Mouse (Mus musculus): ENCODE data around the gene Cped1. TPM values are rescaled to one million over a fixed set of nuclear protein-coding genes. Genes with fewer than 3 reads are reported as not detected.
A peak's percentile ranks its signal among the peaks of the same experiment; 100 is the strongest.

Gene Cped1
- total RNA-seq, 2 experiments from 2014 or later, result 20.8 to 26.4 TPM

DNA sequence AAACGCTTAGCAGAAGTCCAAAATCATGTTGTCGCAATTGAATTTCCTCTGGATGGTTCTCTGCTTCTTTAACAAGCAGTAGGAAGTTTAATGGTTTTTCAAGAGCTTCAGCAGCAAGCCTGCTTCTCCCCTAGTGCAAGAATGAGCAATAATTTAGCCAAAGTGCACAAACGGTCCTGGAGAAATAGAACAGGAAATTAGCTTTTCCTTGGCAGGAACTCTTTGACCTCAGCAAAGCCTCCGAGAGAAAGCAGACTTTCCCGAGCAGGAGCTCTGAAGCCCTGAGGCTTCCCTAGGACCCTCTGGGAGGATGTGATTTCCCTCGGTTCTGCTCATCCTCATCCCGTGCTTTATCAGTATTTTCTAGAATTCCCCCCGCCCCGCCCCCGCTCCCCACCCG lies 13.3 kb downstream of the Cped1 start:
- DNase-seq (ENCODE audit: low spot score), result no peak

DNA sequence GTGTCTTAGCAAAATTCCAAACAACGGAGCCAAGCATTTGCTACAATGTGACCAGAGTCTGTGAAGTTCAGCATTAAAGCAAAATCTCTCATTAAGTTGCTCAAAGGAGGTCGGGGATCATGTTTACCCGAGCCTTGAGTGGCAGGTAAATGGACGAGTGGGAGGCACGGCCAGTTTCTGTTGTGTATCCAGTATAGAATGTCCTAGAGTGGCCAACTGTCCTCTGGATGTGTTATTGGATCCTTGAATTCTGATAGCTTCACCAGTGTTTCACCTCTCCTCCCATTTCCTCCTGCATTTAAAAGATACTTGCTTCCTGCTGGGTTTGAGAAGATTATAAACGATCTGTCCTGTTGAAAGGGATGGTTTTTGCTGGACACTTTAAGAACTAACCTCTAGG lies 14.4 kb downstream of the Cped1 start:
- DNase-seq (ENCODE audit: low spot score), result peak; percentile 66

DNA sequence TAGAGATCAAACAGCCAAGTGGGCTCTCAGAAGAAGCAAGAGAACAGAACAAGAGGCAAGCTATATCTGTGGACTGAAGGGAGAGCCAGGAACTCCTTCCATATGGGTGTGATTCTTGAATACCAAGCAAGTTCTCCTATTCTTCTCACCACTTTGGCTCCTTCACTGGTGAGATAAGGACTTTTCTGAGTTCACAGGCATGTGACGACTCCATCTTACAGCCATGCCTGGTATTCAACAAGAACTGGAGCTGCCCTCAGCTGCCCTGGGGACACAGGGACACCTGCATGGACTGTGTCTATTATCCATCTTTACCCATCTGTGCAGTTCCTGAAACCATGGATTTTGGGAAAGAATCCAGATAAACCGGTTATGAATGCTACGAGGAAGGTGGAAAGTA lies 15.2 kb downstream of the Cped1 start:
- no peak for DNase-seq (ENCODE audit: low spot score)

DNA sequence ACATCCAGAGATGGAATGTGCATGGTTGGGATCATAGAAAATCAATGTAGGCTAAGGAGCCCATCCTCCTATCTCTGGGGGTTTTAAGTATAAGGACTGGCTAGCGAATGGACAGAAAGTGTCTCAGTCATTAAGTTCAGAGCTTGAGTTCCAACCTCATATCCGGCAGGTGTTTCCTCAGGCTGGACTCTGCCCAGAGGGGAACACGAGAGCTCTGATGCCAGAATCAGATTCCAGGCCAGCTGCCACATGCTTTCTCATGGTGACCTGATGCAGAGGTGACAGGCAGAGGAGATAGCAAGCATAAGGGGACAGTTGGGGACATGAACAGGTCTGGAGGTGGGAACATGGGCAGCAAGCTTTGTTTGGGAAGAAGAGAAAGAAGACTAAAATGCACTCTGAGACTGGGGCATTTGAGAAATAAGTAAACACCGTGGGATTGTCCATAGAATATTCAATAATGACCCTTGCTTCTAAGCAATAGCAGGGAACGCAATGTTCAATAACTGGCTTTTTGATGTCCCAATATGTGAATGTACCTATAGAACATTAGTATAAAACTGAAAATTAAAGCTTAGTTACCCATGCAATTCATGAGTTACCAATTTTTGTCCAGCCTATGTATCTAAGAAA lies 15.7 kb downstream of the Cped1 start:
- peak; percentile 90 for DNase-seq (ENCODE audit: low spot score)

DNA sequence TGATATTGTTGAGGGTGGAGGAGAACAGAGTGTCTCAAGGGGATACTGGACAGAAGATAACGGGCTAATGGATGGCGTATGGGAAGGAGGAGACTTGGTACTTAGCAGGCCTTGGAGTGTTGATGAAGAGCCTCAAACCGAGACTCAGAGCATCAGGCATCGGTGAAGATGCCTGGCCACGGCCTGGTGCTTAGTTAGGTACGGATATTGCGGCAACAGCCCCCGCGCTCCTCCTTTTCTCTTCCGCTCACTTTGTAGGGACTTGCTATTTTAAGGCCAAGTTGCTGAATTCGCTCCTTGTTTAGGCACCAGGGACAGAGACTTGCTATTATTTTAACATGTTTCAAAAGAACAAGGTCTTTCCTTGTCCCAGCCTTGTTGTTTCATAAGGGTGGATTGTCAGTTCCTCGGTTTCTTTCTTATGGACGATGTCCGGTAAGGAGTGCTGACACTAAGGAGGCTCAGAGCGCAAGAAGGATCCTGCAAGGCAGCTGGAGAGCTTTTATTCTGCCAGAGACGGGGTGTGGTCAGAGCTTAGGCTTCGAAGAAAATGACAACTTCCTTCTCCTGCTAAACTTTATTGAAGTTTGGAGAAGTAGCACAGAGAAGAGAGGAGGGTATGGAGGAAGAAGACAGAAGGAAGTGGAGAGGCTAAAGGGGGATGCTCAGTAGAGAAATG lies 16.9 kb downstream of the Cped1 start:
- no peak for DNase-seq (ENCODE audit: low spot score)

DNA sequence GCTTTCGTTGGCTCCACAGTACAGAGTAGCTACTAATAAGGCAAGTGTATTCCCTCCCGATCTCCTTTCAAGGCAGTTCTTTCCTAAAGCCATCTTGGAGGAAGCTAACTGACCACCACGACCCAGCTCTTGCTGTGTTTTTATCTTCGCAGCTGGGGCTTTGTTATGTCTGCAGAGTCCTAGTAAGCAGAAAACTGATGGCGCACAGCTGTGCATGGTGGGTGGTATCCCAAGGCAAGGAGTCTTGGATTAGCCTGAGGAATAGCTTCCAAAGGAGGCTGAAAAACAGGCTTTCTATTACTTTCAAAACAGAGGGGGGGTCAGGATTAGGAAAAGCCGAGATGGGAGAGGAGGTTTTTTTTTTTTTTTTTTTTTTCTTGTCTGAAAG lies 17.5 kb downstream of the Cped1 start:
- no peak for DNase-seq (ENCODE audit: low spot score)

DNA sequence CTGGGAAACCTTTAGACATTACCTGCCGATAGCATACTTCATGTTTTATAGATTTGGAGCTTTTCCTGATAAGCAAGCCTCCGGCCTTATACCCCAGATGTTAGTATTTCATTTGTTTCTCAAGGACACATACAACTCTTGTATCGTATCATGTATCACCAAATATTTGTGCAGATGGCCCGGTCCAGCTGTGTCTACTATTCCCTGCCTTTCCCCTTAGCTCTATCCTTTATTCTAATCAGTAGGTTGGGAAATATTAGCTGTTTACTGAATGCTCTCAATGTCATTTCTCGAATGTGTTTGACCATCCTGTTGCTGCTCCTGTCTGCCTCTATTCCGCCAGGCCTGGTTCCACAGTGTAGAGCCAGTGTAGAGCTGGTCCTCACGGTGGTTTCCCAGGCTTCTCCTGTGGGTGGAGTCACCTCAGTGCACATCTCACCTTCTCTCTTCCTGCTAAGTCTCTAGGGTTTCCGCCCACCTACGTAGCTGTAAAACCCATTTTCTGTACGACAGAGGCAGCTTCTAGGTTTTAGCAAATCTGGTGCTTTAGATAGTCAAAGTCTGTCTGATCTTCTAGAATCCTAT lies 18.3 kb downstream of the Cped1 start:
- no peak for DNase-seq (ENCODE audit: low spot score)

DNA sequence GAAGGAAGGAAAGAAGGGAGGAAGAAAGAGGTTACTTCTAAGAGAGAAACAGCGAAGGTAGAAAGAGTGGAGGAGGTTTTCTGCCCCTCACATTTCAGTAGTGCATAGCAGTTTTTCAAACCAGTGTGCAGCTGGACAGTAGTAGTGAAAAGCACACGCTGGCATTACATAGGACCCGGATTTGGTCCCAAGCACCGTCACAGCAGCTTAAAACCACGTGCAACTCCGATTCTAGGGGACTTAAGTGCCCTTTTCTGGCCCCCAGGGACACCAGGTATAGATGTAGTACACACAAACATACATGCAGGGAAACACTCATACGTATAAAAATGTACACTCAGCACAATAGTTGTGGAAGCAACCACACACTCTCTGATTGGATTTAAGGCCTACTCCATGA lies 22.6 kb downstream of the Cped1 start:
- no peak for DNase-seq (ENCODE audit: low spot score)

DNA sequence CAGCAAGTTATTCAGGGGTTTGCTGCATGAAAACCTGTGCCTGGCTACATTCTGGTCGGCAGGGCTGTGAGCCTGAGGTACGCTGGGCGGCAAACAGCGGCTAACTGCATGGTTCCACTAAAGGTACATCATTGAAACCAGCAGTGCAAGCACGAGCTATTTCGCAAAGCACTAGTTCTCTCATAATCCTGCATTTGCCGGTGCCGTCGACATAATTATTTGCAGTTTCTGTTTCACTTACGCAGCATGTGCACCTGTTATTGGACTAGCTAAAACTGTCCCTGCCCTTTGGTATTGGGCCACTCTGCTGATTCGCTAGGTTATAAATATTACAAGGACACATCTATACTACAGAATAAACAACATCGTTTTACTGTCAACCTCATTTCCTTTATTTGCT lies 24.5 kb downstream of the Cped1 start:
- DNase-seq (ENCODE audit: low spot score), result peak; percentile 66

DNA sequence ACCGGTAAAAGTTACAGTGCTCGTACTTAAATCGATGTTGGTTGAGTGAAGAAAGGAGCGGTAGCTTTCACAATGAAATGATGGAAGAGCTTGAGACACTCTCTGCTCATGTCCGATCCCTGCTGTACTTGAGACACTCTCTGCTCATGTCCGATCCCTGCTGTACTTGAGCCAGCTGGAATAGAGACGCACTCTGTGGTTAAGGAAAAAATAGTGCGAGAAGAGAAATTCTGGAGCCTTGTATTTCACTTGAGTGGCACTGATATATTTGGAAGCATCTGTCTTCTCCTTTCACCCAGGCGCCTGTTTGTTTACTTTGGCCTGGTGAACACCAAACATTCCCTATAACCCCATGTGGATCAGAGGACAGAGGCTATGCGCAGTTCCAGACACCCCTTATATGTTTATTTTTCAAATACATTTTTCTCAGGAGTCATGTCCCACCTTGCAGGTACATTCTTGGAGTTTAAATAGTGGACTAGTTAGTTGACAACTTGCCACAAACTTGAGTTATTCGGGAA lies 25.1 kb downstream of the Cped1 start:
- peak; percentile 79 for DNase-seq (ENCODE audit: low spot score)

DNA sequence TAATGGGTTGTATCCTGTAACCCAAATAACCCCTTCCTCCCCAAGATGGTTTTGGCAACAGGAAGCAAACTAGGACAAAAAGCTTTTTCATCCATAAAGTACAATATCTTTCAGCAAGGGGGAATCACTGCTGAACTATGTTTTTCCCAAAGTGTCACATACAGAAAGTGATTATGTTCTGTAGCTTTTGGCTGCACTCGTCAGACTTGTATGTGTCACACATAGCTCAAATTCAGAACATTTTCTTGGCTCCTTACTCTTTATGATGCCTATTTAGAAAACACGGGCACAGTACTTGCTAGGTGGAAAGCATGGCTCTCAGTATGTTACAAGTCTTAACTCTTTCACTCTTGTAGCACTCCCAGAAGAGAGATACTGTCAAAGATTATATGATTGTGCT lies 25.8 kb downstream of the Cped1 start:
- DNase-seq (ENCODE audit: low spot score), result no peak

DNA sequence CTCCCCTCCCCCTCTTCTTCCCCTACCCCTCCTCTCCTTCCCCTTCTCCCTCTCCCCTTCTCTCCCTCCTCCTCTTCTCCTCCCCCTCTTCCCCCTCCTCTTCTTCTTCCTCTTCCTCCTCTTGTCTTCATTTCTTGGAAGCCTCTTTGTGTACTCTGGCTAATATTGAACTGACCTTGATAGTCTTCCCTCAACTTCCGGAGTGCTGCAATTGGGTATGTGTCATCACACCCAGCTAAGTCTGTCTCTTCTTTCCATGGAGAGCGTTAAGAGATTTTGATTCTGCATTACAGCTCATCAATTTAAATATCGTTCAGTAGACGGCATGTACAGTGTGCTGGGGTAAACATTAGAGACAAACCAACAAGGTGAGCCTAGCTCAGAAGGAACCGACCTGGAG lies 26.4 kb downstream of the Cped1 start:
- no peak for DNase-seq (ENCODE audit: low spot score)

DNA sequence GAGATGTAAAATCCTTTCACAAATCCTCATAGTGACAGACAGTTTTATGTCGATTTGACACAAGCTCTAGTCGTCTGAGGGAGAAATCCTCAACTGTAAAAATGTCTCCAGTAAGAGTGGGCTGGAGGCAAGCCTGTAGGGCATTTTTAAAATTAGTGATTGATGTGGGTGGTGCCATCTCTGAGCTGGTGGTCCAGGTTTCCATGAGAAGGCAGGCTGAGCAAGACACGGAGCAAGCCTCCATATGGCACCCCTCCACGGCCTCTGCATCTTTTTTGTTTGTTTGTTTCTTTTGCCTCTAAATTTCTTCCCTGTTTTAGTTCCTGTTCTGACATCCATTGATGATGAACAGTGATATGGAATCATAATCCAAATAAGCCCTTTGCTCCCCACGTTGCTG lies 26.8 kb downstream of the Cped1 start:
- DNase-seq (ENCODE audit: low spot score), result no peak

DNA sequence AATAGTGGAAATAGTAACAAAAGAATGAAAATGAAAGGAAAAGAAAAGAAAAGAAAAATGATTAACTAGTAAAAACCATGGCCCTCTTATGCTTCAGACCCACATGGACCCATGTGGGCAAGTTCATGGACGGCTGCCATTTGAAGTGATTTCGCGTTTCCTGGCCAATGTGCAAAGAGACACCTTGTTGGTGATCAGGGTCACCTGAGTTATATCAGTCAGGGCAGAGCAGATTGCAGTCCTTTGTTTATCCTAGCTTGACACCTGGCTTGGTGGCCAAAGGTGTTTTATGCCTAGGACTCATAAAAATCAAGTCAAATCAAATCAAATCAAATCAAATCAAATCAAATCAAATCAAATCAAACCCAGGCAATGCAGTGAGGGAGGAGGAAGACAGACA lies 27.7 kb downstream of the Cped1 start:
- DNase-seq (ENCODE audit: low spot score), result no peak

DNA sequence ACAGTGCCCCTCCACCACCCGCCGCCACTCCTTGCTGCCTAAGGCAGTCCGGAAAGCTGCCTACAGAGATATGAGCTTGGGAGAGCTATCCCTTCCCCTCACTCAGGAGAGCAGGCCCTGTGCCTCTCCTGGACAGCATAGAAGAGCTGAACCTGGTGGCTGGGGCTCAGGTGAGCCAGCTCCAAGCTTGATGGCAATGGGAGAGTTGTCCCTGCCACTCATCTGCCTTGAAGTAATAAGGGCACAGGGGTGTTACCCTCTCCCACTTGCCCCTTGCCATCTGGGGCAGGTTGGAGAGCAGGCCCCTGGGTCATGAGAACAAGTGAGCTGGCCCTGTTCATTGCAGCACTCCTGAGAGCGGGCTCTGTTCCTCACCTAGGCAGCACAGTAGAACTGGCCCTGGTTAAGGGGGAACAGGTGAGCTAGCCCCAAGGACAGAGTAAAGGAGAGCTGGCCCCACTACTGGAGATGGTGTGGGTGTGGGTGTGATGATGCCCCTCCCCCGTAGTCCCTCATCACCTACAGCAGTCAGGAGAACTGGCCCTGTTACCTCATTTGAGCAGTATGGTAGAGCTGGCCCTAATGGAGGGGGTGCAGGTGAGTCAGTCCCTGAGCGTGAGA lies 28.7 kb downstream of the Cped1 start:
- DNase-seq (ENCODE audit: low spot score), result no peak

DNA sequence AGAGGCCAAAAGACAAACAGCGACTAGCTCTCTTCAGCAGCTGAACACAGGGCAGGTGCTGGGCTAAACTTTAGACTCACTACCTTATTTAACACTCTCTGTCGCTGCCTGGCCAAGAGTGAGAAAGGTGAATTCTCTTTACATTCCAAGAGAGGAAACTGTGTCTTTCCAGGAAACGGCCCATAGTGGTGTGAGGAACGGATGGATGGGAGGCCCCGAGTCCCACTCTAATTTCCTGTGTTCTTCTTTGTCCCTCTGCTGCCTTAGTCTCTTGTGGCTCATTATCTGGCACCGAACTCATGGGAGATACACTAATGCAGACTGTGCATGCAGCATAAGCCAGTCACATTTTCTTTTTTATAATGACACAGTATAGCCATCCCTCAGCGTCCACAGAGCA lies 31.9 kb downstream of the Cped1 start:
- DNase-seq (ENCODE audit: low spot score), result no peak

DNA sequence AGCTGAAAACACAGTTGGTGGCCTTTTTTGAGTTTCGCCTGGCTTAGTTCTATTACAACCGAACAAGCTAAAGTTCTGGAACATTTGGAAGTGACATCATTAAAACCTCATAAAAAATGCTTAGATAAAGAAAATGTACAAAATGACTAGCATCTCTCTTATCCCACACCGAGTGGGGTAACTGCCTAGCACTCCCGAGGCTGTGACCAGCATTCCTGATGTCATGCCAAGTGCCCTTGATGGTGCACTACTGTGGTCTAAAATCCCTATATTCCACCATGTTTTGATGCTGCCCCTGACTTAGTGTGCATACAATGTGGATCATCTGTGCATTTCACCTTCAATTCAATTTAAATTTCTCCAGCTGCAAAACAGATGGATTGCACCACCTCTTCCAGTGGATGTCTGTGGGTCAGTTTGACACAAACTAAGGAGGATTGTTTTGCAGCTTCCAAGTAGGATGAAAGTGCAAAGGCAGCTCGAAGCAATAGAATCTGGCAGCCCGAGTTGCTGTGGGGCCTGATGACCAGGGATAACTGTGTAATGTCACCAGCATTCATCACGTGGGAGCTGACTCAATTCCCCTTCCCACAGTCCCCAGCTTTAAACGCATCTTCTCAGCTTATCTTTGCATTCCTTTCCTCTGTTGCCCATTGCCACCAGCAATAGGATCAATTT lies 33.2 kb downstream of the Cped1 start:
- DNase-seq (ENCODE audit: low spot score), result no peak

DNA sequence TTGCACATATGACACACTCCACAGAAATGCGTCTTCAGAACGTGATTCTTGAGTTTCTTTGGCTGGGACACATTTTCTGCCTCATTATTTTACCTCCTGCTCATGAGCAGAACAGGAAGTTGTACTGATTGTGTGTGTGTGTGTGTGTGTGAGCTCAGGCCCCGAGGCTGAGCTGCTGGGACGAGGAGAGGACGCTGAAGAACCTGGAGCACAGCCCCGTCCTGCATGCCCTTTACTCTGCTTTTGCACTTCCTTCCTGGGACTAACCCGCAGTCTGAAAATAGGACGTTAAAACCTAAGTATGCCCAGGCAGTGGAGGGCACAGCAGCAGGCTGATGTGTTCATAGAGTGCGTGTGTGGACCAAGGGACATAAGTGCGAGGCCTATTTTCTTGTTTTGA lies 33.9 kb downstream of the Cped1 start:
- DNase-seq (ENCODE audit: low spot score), result peak; percentile 59

DNA sequence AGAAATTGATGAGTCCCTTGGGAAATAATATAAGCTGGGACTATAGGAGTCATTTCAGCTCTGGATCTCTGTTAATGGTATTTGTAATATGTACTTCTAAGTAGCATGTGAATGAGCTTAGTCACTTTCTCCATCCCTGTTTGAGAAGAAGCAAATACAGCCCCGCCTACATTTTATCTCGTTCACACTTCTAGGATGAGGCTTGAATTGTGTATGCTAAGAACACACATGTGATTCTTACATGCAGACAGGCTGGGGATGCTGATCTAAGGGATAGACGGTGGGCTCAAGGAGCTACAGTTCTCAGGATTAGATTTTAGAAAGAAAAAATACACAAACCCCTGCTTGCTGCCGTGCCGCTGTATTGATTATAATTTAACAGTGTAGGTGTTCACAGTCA lies 35.0 kb downstream of the Cped1 start:
- DNase-seq (ENCODE audit: low spot score), result no peak

DNA sequence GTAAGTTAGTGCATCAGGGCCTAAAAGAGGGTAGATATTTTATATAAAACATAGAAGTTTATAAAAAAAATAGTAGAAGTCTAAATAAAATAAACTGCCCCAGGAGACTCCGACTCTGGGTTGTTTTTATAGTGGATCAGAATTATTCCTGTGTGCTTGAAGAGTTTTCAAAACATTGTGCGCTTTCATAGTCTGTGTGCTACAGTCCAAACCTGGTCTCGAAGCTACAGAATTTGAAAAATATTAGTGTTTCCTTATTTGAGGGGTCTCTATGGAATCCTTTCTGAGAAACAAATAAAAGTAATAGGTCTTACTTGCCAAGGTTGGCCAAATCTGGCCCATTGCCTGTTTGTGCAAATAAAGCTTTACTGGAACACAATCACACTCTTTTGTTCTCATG lies 35.6 kb downstream of the Cped1 start:
- no peak for DNase-seq (ENCODE audit: low spot score)

DNA sequence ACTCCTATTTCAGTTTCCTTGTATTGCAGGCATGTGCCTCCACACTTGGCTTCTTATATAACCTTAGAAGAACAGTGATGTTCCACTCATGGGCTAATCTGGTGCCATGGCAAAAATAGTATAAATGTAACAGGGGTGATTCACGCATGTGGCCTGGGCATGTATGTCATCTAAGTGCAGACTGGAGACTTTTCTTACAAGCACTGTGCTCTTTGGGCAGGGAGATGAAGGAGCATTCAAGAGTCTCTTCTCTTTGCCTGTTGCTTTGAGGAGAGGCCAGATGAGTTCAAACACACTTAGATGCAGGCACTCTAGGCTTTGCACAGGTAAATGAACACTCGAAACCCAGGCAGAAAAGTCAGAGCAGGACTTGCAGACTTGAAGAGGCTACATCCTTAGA lies 38.5 kb downstream of the Cped1 start:
- DNase-seq (ENCODE audit: low spot score), result no peak

All from gastrocnemius, adult 18-20 months (tissue).